Mouse (Mus musculus): ENCODE data around the gene Slc39a13. TPM values are rescaled to one million over a fixed set of nuclear protein-coding genes. Genes with fewer than 3 reads are reported as not detected.
"Not testable (repeated sequence)": the region's sequence is repeated elsewhere in the genome, so short reads cannot be mapped to it uniquely, and the experiment has no call there.

The Slc39a13 gene
- 17.8 and 17.9 TPM in 2 replicates for polyA plus RNA-seq (2016; fragmentation: Nextera tagmentation; extraction: Ambion mirVana)

DNA sequence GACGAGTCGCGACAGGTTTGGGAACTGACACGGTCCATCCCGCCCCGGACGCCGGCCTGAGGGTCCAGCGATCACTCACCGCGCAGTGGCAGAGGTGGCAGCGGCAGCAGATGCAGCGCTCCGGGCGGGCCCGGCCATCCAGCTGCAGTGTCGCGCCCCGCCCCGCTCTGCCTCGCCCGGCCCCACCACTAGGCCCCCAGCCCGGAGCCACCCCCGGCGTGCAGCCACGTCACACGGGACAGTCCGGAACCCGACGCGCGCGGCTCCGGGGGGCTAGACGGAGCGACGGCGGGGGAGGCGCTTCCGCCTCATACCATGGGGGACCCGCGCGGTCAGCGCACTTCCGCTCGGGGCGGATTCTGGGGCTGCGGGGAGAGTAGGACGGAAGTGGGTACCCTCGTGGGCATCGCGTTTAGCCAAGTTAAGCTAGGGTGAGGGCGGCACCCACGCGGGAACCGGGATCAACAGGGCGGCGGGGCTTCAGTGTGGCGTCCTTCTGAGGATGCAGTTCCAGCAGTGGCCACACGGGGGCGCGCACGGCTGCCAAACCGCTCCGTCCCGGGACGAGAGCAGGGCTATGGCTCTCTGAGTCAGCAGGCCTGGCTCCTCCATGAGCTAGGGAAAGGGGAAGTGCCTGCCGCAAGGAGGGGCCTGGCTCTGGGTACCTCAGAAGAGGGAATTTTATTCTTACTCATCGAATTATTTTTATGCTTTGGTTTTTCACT lies at the start of gene Slc39a13:
Gene Slc39a13, minus strand, starts transcription at position 342 of the 725 bp plus-strand sequence.
- peak within 1 kb of the TSS; percentile 90 for H3K27ac ChIP-seq
- no peaks in the 10 kb centered on the region for H3K9me3 ChIP-seq
- peaks cover 38% of the 10 kb centered on the region for H3K4me1 ChIP-seq
- H3K27me3 ChIP-seq (ENCODE audit: poor library complexity, severe bottlenecking), result no peaks in the 10 kb centered on the region
- H3K4me3 ChIP-seq, result peak within 1 kb of the TSS; percentile 69
- WGBS, result under 1% methylated on average over 68 of the region's 69 CpGs
- peak; percentile 92 for DNase-seq (ENCODE audit: extremely low spot score, low spot score)
- peaks cover 21% of the 10 kb centered on the region for H3K36me3 ChIP-seq (replicated peaks)

DNA sequence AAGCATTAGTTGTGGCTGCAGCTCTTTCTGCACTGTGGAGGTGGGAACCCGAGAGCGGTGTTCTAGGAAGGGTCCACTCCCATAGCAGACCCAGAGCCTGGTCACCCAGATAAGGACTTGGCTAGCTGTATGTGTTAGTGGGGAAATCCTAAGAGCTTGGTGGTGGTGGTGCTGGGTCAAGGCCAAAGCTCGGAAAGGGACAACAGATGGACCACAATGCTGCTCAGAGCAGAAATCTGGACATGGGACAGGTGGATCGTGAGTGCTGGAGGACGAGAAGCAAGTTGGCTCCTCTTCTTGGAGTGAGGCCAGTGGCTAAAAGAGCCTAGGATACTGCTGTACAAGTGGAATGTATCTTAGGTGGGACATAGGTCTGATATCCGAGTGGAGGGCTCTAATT lies 49.3 kb upstream of the Slc39a13 start:
- H3K9me3 ChIP-seq, result no peaks in the 10 kb centered on the region
- H3K4me1 ChIP-seq, result peaks cover 17% of the 10 kb centered on the region
- no peak for DNase-seq (ENCODE audit: extremely low spot score, low spot score)
- H3K27ac ChIP-seq, result no peak overlapping the region
- no peak overlapping the region for H3K4me3 ChIP-seq
- 83% methylated on average over 6 of the region's 6 CpGs for WGBS
- H3K27me3 ChIP-seq (ENCODE audit: poor library complexity, severe bottlenecking), result peaks cover 26% of the 10 kb centered on the region
- no peaks in the 10 kb centered on the region for H3K36me3 ChIP-seq (replicated peaks)

DNA sequence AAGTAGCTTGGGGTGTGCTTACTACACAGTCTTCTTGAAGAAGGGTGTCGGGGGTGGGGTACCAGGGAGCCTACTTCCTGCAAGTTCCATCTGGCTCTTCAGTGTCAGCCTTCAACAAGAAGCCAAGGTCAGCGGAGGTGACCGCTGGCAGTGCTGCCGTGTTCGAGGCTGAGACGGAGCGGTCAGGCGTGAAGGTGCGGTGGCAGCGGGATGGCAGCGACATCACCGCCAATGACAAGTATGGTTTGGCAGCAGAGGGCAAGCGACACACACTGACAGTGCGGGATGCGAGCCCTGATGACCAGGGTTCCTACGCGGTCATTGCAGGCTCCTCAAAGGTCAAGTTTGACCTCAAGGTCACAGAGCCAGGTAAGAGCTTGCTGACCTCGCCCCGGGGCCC lies 48.8 kb upstream of the Slc39a13 start:
- H3K9me3 ChIP-seq, result no peaks in the 10 kb centered on the region
- H3K27ac ChIP-seq, result no peak overlapping the region
- H3K4me3 ChIP-seq, result no peak overlapping the region
- 89% methylated on average over 19 of the region's 19 CpGs for WGBS
- peaks cover 31% of the 10 kb centered on the region for H3K27me3 ChIP-seq (ENCODE audit: poor library complexity, severe bottlenecking)
- peaks cover 17% of the 10 kb centered on the region for H3K4me1 ChIP-seq
- no peaks in the 10 kb centered on the region for H3K36me3 ChIP-seq (replicated peaks)
- DNase-seq (ENCODE audit: extremely low spot score, low spot score), result no peak

GRCm38 (mm10) chr2:91118647-91119046 lies 48.4 kb upstream of the Slc39a13 start:
- no peaks in the 10 kb centered on the region for H3K9me3 ChIP-seq
- H3K27me3 ChIP-seq (ENCODE audit: poor library complexity, severe bottlenecking), result peaks cover 32% of the 10 kb centered on the region
- no peak for DNase-seq (ENCODE audit: extremely low spot score, low spot score)
- 74% methylated on average over 1 of the region's 1 CpGs for WGBS
- H3K4me1 ChIP-seq, result peaks cover 17% of the 10 kb centered on the region
- no peak overlapping the region for H3K4me3 ChIP-seq
- no peak overlapping the region for H3K27ac ChIP-seq
- no peaks in the 10 kb centered on the region for H3K36me3 ChIP-seq (replicated peaks)

DNA sequence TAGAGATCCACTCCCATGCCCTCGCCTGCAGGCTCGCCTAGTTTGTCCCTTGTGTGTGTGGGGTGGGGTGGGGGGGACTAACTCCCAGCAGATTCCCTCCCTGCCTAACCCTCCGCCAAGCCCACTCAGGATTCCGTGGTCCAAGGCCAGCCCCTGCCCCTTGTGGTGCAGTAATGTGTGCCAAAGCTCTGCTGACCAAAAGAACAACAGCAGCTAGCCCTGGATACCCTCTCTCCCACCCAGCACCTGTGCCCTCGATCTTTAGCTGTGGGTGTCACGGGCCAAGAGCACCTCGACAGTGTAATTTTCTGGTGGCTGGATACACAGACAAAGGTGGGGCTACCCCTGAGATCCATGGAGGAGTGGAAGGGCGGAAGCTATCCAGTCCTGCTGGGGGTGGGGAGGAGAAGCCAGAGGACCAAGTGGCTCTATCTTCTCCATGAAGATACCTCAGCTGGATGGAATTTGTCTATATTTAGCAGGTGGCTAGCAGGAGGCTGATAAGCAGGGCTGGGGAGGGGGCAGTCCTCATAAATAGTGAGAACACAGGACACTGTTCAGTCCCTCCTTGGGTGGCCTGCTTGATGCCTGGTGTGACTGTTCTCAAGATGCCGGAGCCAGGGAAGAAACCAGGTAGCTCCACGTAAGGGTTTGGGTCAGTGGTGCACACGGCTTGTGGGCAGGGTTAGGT lies 47.5 kb upstream of the Slc39a13 start, which contains the start of gene Mybpc3:
Gene Mybpc3, plus strand, starts transcription at position 560 of the 691 bp plus-strand sequence.
- WGBS, result 87% methylated on average over 11 of the region's 11 CpGs
- H3K27me3 ChIP-seq (ENCODE audit: poor library complexity, severe bottlenecking), result peaks cover 32% of the 10 kb centered on the region

DNA sequence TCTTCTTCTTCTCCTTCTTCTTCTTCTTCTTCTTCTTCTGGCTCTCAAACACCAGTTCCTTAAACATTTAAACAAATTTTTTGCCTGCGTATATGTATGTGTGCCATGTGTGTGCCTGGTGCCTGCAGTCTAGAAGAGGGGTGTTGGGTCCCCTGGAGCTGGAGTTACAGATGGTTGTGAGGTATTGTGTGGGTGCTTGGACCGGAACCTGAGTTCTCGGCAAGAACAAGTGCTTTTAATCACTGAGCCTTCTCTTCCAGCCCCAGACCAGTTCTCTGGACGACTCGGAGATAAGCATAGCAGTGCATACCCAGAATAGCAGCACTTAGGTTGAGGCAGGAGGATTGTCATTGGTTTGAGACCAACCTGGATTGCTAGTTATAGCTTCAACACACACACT lies 46.6 kb upstream of the Slc39a13 start:
- H3K27me3 ChIP-seq (ENCODE audit: poor library complexity, severe bottlenecking), result peaks cover 32% of the 10 kb centered on the region
- no peaks in the 10 kb centered on the region for H3K36me3 ChIP-seq (replicated peaks)
- no peak for DNase-seq (ENCODE audit: extremely low spot score, low spot score)
- H3K9me3 ChIP-seq, result no peaks in the 10 kb centered on the region
- peaks cover 17% of the 10 kb centered on the region for H3K4me1 ChIP-seq
- no peak overlapping the region for H3K27ac ChIP-seq
- 83% methylated on average over 5 of the region's 5 CpGs for WGBS
- H3K4me3 ChIP-seq, result no peak overlapping the region

More for the DNA sequence above, 47.5 kb upstream of the Slc39a13 start, which contains the start of gene Mybpc3:
- no peak within 1 kb of the TSS for H3K27ac ChIP-seq
- H3K9me3 ChIP-seq, result no peaks in the 10 kb centered on the region
- no peak within 1 kb of the TSS for H3K4me3 ChIP-seq
- no peaks in the 10 kb centered on the region for H3K36me3 ChIP-seq (replicated peaks)
- H3K4me1 ChIP-seq, result peaks cover 17% of the 10 kb centered on the region
- no peak for DNase-seq (ENCODE audit: extremely low spot score, low spot score)

GRCm38 (mm10) chr2:91115578-91115970 lies 45.4 kb upstream of the Slc39a13 start:
- 40% methylated on average over 12 of the region's 12 CpGs for WGBS

GRCm38 (mm10) chr2:91114781-91115577 lies 44.8 kb upstream of the Slc39a13 start:
- H3K4me1 ChIP-seq, result peaks cover 17% of the 10 kb centered on the region
- H3K9me3 ChIP-seq, result no peaks in the 10 kb centered on the region
- H3K27ac ChIP-seq, result peak overlapping the region; percentile 81
- no peaks in the 10 kb centered on the region for H3K36me3 ChIP-seq (replicated peaks)
- 7% methylated on average over 42 of the region's 42 CpGs for WGBS
- peaks cover 32% of the 10 kb centered on the region for H3K27me3 ChIP-seq (ENCODE audit: poor library complexity, severe bottlenecking)
- DNase-seq (ENCODE audit: extremely low spot score, low spot score), result peak; percentile 96
- peak overlapping the region; percentile 58 for H3K4me3 ChIP-seq

More at GRCm38 (mm10) chr2:91115578-91115970, 45.4 kb upstream of the Slc39a13 start:
- no peaks in the 10 kb centered on the region for H3K36me3 ChIP-seq (replicated peaks)
- H3K4me1 ChIP-seq, result peaks cover 17% of the 10 kb centered on the region
- no peaks in the 10 kb centered on the region for H3K9me3 ChIP-seq
- H3K27ac ChIP-seq, result peak overlapping the region; percentile 81
- peak overlapping the region; percentile 58 for H3K4me3 ChIP-seq
- no peak for DNase-seq (ENCODE audit: extremely low spot score, low spot score)
- peaks cover 32% of the 10 kb centered on the region for H3K27me3 ChIP-seq (ENCODE audit: poor library complexity, severe bottlenecking)

DNA sequence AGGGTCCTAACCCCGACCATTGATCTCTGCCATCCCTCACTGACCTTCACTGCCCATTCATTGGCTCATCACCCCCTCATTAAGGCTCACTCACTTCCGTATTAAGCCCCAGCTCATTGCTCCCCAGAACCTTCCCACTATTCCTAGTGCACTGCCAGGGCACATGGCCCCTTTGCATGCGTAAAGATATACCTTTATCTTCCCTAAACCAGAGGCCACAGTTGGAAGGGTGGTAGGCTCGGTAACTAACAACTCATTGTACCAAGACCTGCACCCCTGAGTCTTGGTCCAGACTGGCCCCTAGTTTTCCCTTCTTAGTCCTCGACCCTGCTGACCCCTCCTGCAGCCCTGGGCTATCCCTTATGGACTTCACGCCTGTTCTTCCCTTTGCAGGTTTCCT lies 43.6 kb upstream of the Slc39a13 start:
- Histone ChIP-seq H3K4me1 (peaks cover 14% of the 10 kb centered on the region), H3K27me3 (ENCODE audit: poor library complexity, severe bottlenecking) (peaks cover 32% of the 10 kb centered on the region), H3K9me3 (no peaks in the 10 kb centered on the region), H3K4me3 (no peak overlapping the region), H3K27ac (no peak overlapping the region), H3K36me3 (replicated peaks) (no peaks in the 10 kb centered on the region)
- DNase-seq (ENCODE audit: extremely low spot score, low spot score), result no peak
- WGBS, result 76% methylated on average over 6 of the region's 6 CpGs

GRCm38 (mm10) chr2:91113334-91113733 lies 43.1 kb upstream of the Slc39a13 start:
- Histone ChIP-seq H3K4me3 (no peak overlapping the region), H3K36me3 (replicated peaks) (no peaks in the 10 kb centered on the region), H3K4me1 (peaks cover 10% of the 10 kb centered on the region), H3K27ac (no peak overlapping the region), H3K27me3 (ENCODE audit: poor library complexity, severe bottlenecking) (peaks cover 32% of the 10 kb centered on the region), H3K9me3 (no peaks in the 10 kb centered on the region)
- WGBS, result 81% methylated on average over 10 of the region's 10 CpGs
- DNase-seq (ENCODE audit: extremely low spot score, low spot score), result no peak

- WGBS, result 73% methylated on average over 4 of the region's 4 CpGs
- no peak for DNase-seq (ENCODE audit: extremely low spot score, low spot score)
- Histone ChIP-seq H3K27me3 (ENCODE audit: poor library complexity, severe bottlenecking) (peaks cover 27% of the 10 kb centered on the region), H3K36me3 (replicated peaks) (no peaks in the 10 kb centered on the region), H3K4me1 (peaks cover 10% of the 10 kb centered on the region), H3K4me3 (no peak overlapping the region), H3K27ac (no peak overlapping the region), H3K9me3 (no peaks in the 10 kb centered on the region)
Measured at GRCm38 (mm10) chr2:91112491-91112890, 42.3 kb upstream of the Slc39a13 start.

- not testable (repeated sequence) for H3K4me1 ChIP-seq; DNase-seq (ENCODE audit: extremely low spot score, low spot score); H3K4me3 ChIP-seq; H3K9me3 ChIP-seq; H3K36me3 ChIP-seq (replicated peaks); H3K27ac ChIP-seq
- 95% methylated on average over 3 of the region's 3 CpGs for WGBS
- peaks cover 20% of the 10 kb centered on the region for H3K27me3 ChIP-seq (ENCODE audit: poor library complexity, severe bottlenecking)
Measured at GRCm38 (mm10) chr2:91111832-91112231, 41.6 kb upstream of the Slc39a13 start.

Data from forebrain, embryonic 10.5 days (tissue).